Mouse (Mus musculus): Measurements from ENCODE around the gene Atp11a. TPM values are rescaled to one million over a fixed set of nuclear protein-coding genes. Genes with fewer than 3 reads are reported as not detected.

The Atp11a gene
- polyA plus RNA-seq, 1 experiment from 2014 or later, result 1.0 TPM

- peaks cover 91% of the 10 kb centered on the region for H3K27me3 ChIP-seq
- WGBS (ENCODE audit: insufficient replicate concordance), result 25% methylated on average over 5 of the region's 5 CpGs
- ATAC-seq (ENCODE audit: low read depth) (no peak), DNase-seq (no peak)
- H3K36me3 ChIP-seq, result no peaks in the 10 kb centered on the region
- H3K4me2 ChIP-seq, result no peak overlapping the region
- no peak overlapping the region for H3K4me3 ChIP-seq (replicated peaks)
- no peak overlapping the region for H3K27ac ChIP-seq
- no peaks in the 10 kb centered on the region for H3K9me3 ChIP-seq (replicated peaks)
- no peak overlapping the region for H3K9ac ChIP-seq
- H3K4me1 ChIP-seq (replicated peaks), result peaks cover 13% of the 10 kb centered on the region
These were observed 114.6 kb downstream of the Atp11a start for GRCm38 (mm10) chr8:12871461-12871860.

GRCm38 (mm10) chr8:12872983-12873356 lies 116.2 kb downstream of the Atp11a start:
- Histone ChIP-seq H3K4me2 (peak overlapping the region; percentile 73), H3K9ac (0 out of 2 replicates have a peak overlapping the region, but pooled peaks have one; percentile 34), H3K4me1 (replicated peaks) (peaks cover 13% of the 10 kb centered on the region), H3K4me3 (replicated peaks) (peak overlapping the region; percentile 53), H3K36me3 (no peaks in the 10 kb centered on the region), H3K27me3 (peaks cover 84% of the 10 kb centered on the region), H3K27ac (no peak overlapping the region), H3K9me3 (replicated peaks) (no peaks in the 10 kb centered on the region)
- DNase-seq (no peak), ATAC-seq (ENCODE audit: low read depth) (no peak)
- WGBS (ENCODE audit: insufficient replicate concordance), result 6% methylated on average over 9 of the region's 9 CpGs

- H3K4me2 ChIP-seq, result peak within 1 kb of the TSS; percentile 73
- peaks cover 13% of the 10 kb centered on the region for H3K4me1 ChIP-seq (replicated peaks)
- no peaks in the 10 kb centered on the region for H3K36me3 ChIP-seq
- WGBS (ENCODE audit: insufficient replicate concordance), result 2% methylated on average over 25 of the region's 30 CpGs
- H3K4me3 ChIP-seq (replicated peaks), result peak within 1 kb of the TSS; percentile 53
- 0 out of 2 replicates have a peak within 1 kb of the TSS, but pooled peaks have one; percentile 34 for H3K9ac ChIP-seq
- H3K27ac ChIP-seq, result no peak within 1 kb of the TSS
- DNase-seq (peak; percentile 29), ATAC-seq (ENCODE audit: low read depth) (peak; percentile 49)
- peaks cover 83% of the 10 kb centered on the region for H3K27me3 ChIP-seq
- H3K9me3 ChIP-seq (replicated peaks), result no peaks in the 10 kb centered on the region
These were observed 116.7 kb downstream of the Atp11a start, which contains the start of gene Mcf2l for GRCm38 (mm10) chr8:12873357-12874046. TSS of gene Mcf2l (plus strand) at chr8:12873806.

GRCm38 (mm10) chr8:12874194-12874791 lies 117.5 kb downstream of the Atp11a start:
- H3K36me3 ChIP-seq, result no peaks in the 10 kb centered on the region
- peak overlapping the region; percentile 53 for H3K4me3 ChIP-seq (replicated peaks)
- H3K27ac ChIP-seq, result no peak overlapping the region
- no peak overlapping the region for H3K9ac ChIP-seq
- H3K4me1 ChIP-seq (replicated peaks), result peaks cover 13% of the 10 kb centered on the region
- ATAC-seq (ENCODE audit: low read depth), result 0 out of 2 replicates have a peak, but pooled peaks have one; percentile 4
- 36% methylated on average over 8 of the region's 8 CpGs for WGBS (ENCODE audit: insufficient replicate concordance)
- DNase-seq, result no peak
- no peaks in the 10 kb centered on the region for H3K9me3 ChIP-seq (replicated peaks)
- peaks cover 80% of the 10 kb centered on the region for H3K27me3 ChIP-seq
- H3K4me2 ChIP-seq, result peak overlapping the region; percentile 73

GRCm38 (mm10) chr8:12874971-12875370 lies 118.2 kb downstream of the Atp11a start:
- WGBS (ENCODE audit: insufficient replicate concordance), result 61% methylated on average over 4 of the region's 4 CpGs
- ATAC-seq (ENCODE audit: low read depth), result no peak
- Histone ChIP-seq H3K9ac (no peak overlapping the region), H3K9me3 (replicated peaks) (no peaks in the 10 kb centered on the region), H3K27ac (no peak overlapping the region), H3K36me3 (no peaks in the 10 kb centered on the region), H3K4me1 (replicated peaks) (peaks cover 13% of the 10 kb centered on the region), H3K4me3 (replicated peaks) (no peak overlapping the region), H3K27me3 (peaks cover 76% of the 10 kb centered on the region), H3K4me2 (no peak overlapping the region)
- no peak for DNase-seq

GRCm38 (mm10) chr8:12877126-12877525 lies 120.3 kb downstream of the Atp11a start:
- no peak overlapping the region for H3K9ac ChIP-seq
- H3K27me3 ChIP-seq, result peaks cover 64% of the 10 kb centered on the region
- no peak overlapping the region for H3K4me2 ChIP-seq
- H3K4me1 ChIP-seq (replicated peaks), result peaks cover 13% of the 10 kb centered on the region
- 55% methylated on average over 6 of the region's 6 CpGs for WGBS (ENCODE audit: insufficient replicate concordance)
- ATAC-seq (ENCODE audit: low read depth) (no peak), DNase-seq (no peak)
- H3K36me3 ChIP-seq, result no peaks in the 10 kb centered on the region
- no peaks in the 10 kb centered on the region for H3K9me3 ChIP-seq (replicated peaks)
- H3K27ac ChIP-seq, result no peak overlapping the region
- H3K4me3 ChIP-seq (replicated peaks), result no peak overlapping the region

GRCm38 (mm10) chr8:12880163-12880562 lies 123.3 kb downstream of the Atp11a start:
- peaks cover 36% of the 10 kb centered on the region for H3K27me3 ChIP-seq
- ATAC-seq (ENCODE audit: low read depth) (no peak), DNase-seq (no peak)
- H3K27ac ChIP-seq, result no peak overlapping the region
- no peaks in the 10 kb centered on the region for H3K4me1 ChIP-seq (replicated peaks)
- 68% methylated on average over 6 of the region's 6 CpGs for WGBS (ENCODE audit: insufficient replicate concordance)
- no peak overlapping the region for H3K4me3 ChIP-seq (replicated peaks)
- no peak overlapping the region for H3K4me2 ChIP-seq
- H3K9me3 ChIP-seq (replicated peaks), result no peaks in the 10 kb centered on the region
- H3K36me3 ChIP-seq, result no peaks in the 10 kb centered on the region
- H3K9ac ChIP-seq, result no peak overlapping the region

- Histone ChIP-seq H3K27me3 (peaks cover 18% of the 10 kb centered on the region), H3K27ac (no peak overlapping the region), H3K4me3 (replicated peaks) (no peak overlapping the region), H3K9me3 (replicated peaks) (no peaks in the 10 kb centered on the region), H3K36me3 (no peaks in the 10 kb centered on the region), H3K4me1 (replicated peaks) (no peaks in the 10 kb centered on the region), H3K9ac (no peak overlapping the region), H3K4me2 (no peak overlapping the region)
- WGBS (ENCODE audit: insufficient replicate concordance), result 51% methylated on average over 21 of the region's 21 CpGs
- DNase-seq (no peak), ATAC-seq (ENCODE audit: low read depth) (0 out of 2 replicates have a peak, but pooled peaks have one; percentile 26)
These were observed 126.5 kb downstream of the Atp11a start for GRCm38 (mm10) chr8:12883051-12884004.

- peaks cover 17% of the 10 kb centered on the region for H3K27me3 ChIP-seq
- no peak for ATAC-seq (ENCODE audit: low read depth)
- WGBS (ENCODE audit: insufficient replicate concordance), result 72% methylated on average over 16 of the region's 16 CpGs
These were observed 131.1 kb downstream of the Atp11a start for GRCm38 (mm10) chr8:12887772-12888435.

GRCm38 (mm10) chr8:12889046-12889598 lies 132.3 kb downstream of the Atp11a start:
- 73% methylated on average over 11 of the region's 11 CpGs for WGBS (ENCODE audit: insufficient replicate concordance)
- Histone ChIP-seq H3K27me3 (peaks cover 24% of the 10 kb centered on the region), H3K36me3 (no peaks in the 10 kb centered on the region), H3K9me3 (replicated peaks) (no peaks in the 10 kb centered on the region), H3K9ac (no peak overlapping the region), H3K4me2 (no peak overlapping the region), H3K27ac (no peak overlapping the region), H3K4me1 (replicated peaks) (no peaks in the 10 kb centered on the region), H3K4me3 (replicated peaks) (no peak overlapping the region)
- ATAC-seq (ENCODE audit: low read depth) (no peak), DNase-seq (no peak)

More at GRCm38 (mm10) chr8:12887772-12888435, 131.1 kb downstream of the Atp11a start:
- DNase-seq, result no peak
- H3K27ac ChIP-seq, result no peak overlapping the region
- H3K36me3 ChIP-seq, result no peaks in the 10 kb centered on the region
- no peaks in the 10 kb centered on the region for H3K9me3 ChIP-seq (replicated peaks)
- H3K4me3 ChIP-seq (replicated peaks), result no peak overlapping the region
- no peaks in the 10 kb centered on the region for H3K4me1 ChIP-seq (replicated peaks)
- no peak overlapping the region for H3K9ac ChIP-seq
- H3K4me2 ChIP-seq, result no peak overlapping the region

Measured in liver, embryonic 13.5 days (tissue).